Mouse (Mus musculus) hindbrain, embryonic 11.5 days (tissue): ENCODE measurements around the gene Usp49. TPM values are rescaled to one million over a fixed set of nuclear protein-coding genes. Genes with fewer than 3 reads are reported as not detected.

Source experiments
- ATAC-seq: fragments of 200-750 bp; cut with Nextera tagmentation; 2 replicates; pipeline ENCODE4 v1.8.0; 2017; ENCODE audit warnings: mild to moderate bottlenecking, moderate TSS enrichment, moderate library complexity; ENCODE audit not compliant: low FRiP score
- DNase-seq: peaks from one replicate; pipeline ENCODE4 v3.0.0-alpha.2; 2015; ENCODE audit warnings: low spot score
- H3K27ac ChIP-seq: fragments of 300-500 bp; sonication (generic); 2 replicates; pipeline ENCODE4 v1.5.1; 2014; ENCODE audit warnings: mild to moderate bottlenecking, low read depth, low read length
- H3K27me3 ChIP-seq: fragments of 300-500 bp; sonication (generic); 2 replicates; pipeline ENCODE4 v1.6.1; 2014; ENCODE audit warnings: mild to moderate bottlenecking, low read length, moderate library complexity, mixed read lengths; ENCODE audit not compliant: control insufficient read depth, insufficient read depth
- H3K36me3 ChIP-seq: fragments of 300-500 bp; sonication (generic); 2 replicates; pipeline ENCODE4 v1.6.1; 2014; ENCODE audit warnings: mild to moderate bottlenecking, low read length, moderate library complexity, mixed read lengths; ENCODE audit not compliant: control insufficient read depth, insufficient read depth
- H3K4me1 ChIP-seq: fragments of 300-500 bp; sonication (generic); replicated peaks from 2 replicates; pipeline ENCODE4 v1.6.1; 2014; ENCODE audit warnings: low read length, mixed read lengths; ENCODE audit not compliant: control insufficient read depth, insufficient read depth
- H3K4me2 ChIP-seq: fragments of 300-500 bp; sonication (generic); replicated peaks from 2 replicates; pipeline ENCODE4 v1.6.1; 2014; ENCODE audit warnings: mild to moderate bottlenecking, low read depth, low read length
- H3K4me3 ChIP-seq: fragments of 300-500 bp; sonication (generic); 2 replicates; pipeline ENCODE4 v1.5.1; 2014; ENCODE audit warnings: low read depth, low read length
- H3K9ac ChIP-seq: fragments of 300-500 bp; sonication (generic); 2 replicates; pipeline ENCODE4 v1.6.1; 2014; ENCODE audit warnings: low read depth, low read length
- H3K9me3 ChIP-seq: fragments of 300-500 bp; sonication (generic); 2 replicates; pipeline ENCODE4 v1.6.1; 2016; ENCODE audit warnings: low read length; ENCODE audit not compliant: control insufficient read depth
- WGBS: fragments of 180-500 bp; shearing (Covaris S2); extraction: QIAGEN DNeasy Blood & Tissue Kit; methylation state at CpG from one replicate; pipeline ENCODE4 v1.1.7; 2014; 5-methylcytosine and 5-hydroxymethylcytosine counted together
- polyA plus RNA-seq: library from polyadenylated mRNA; unstranded; fragments of >200 nt; fragmentation: Nextera tagmentation; extraction: Ambion mirVana; gene quantifications from 2 replicates; pipeline ENCODE4 v1.2.1, GENCODE M21; 2014

The Usp49 gene
- polyA plus RNA-seq, 1 experiment from 2014 or later, result 9.1 TPM

- Histone ChIP-seq H3K9ac (no peak overlapping the region), H3K9me3 (no peaks in the 10 kb centered on the region), H3K36me3 (no peaks in the 10 kb centered on the region), H3K4me2 (no peak overlapping the region), H3K4me1 (no peaks in the 10 kb centered on the region), H3K27ac (no peak overlapping the region), H3K27me3 (no peaks in the 10 kb centered on the region), H3K4me3 (no peak overlapping the region)
- DNase-seq (no peak), ATAC-seq (no peak)
- WGBS, result 71% methylated on average over 6 of the region's 6 CpGs
These were observed 81.4 kb downstream of the Usp49 start for GRCm38 (mm10) chr17:47711883-47712282.

- 50% methylated on average over 11 of the region's 22 CpGs for WGBS
- no peak overlapping the region for H3K4me2 ChIP-seq
- no peak for DNase-seq
- H3K9ac ChIP-seq, result no peak overlapping the region
- H3K36me3 ChIP-seq, result no peaks in the 10 kb centered on the region
- no peak overlapping the region for H3K4me3 ChIP-seq
- ATAC-seq, result no peak
- no peak overlapping the region for H3K27ac ChIP-seq
- H3K27me3 ChIP-seq, result no peaks in the 10 kb centered on the region
- H3K9me3 ChIP-seq, result no peaks in the 10 kb centered on the region
- no peaks in the 10 kb centered on the region for H3K4me1 ChIP-seq
These were observed 82.5 kb downstream of the Usp49 start for GRCm38 (mm10) chr17:47712889-47713571.

GRCm38 (mm10) chr17:47715037-47715436 lies 84.5 kb downstream of the Usp49 start:
- H3K4me2 ChIP-seq, result no peak overlapping the region
- 56% methylated on average over 3 of the region's 3 CpGs for WGBS
- no peak for ATAC-seq

GRCm38 (mm10) chr17:47721183-47721582 lies 90.7 kb downstream of the Usp49 start:
- no peak overlapping the region for H3K4me3 ChIP-seq
- 86% methylated on average over 4 of the region's 4 CpGs for WGBS
- H3K4me1 ChIP-seq, result no peaks in the 10 kb centered on the region
- H3K9ac ChIP-seq, result no peak overlapping the region
- no peaks in the 10 kb centered on the region for H3K36me3 ChIP-seq
- no peak overlapping the region for H3K4me2 ChIP-seq
- no peak for DNase-seq
- no peak overlapping the region for H3K27ac ChIP-seq
- no peaks in the 10 kb centered on the region for H3K9me3 ChIP-seq
- ATAC-seq, result no peak
- H3K27me3 ChIP-seq, result no peaks in the 10 kb centered on the region

More at GRCm38 (mm10) chr17:47715037-47715436, 84.5 kb downstream of the Usp49 start:
- Histone ChIP-seq H3K9ac (no peak overlapping the region), H3K27ac (no peak overlapping the region), H3K4me1 (no peaks in the 10 kb centered on the region), H3K4me3 (no peak overlapping the region), H3K36me3 (no peaks in the 10 kb centered on the region), H3K27me3 (no peaks in the 10 kb centered on the region), H3K9me3 (no peaks in the 10 kb centered on the region)
- no peak for DNase-seq

- Histone ChIP-seq H3K4me3 (no peak within 1 kb of the TSS), H3K27me3 (no peaks in the 10 kb centered on the region), H3K9me3 (no peaks in the 10 kb centered on the region), H3K4me2 (no peak within 1 kb of the TSS), H3K4me1 (no peaks in the 10 kb centered on the region), H3K27ac (no peak within 1 kb of the TSS), H3K36me3 (no peaks in the 10 kb centered on the region), H3K9ac (no peak within 1 kb of the TSS)
- DNase-seq (no peak), ATAC-seq (no peak)
- WGBS, result 79% methylated on average over 11 of the region's 11 CpGs
These were observed 96.1 kb downstream of the Usp49 start, which contains the start of gene Pgc for GRCm38 (mm10) chr17:47726566-47726965. Gene Pgc (plus strand): TSS chr17:47726842.

- 54% methylated on average over 24 of the region's 24 CpGs for WGBS
- Histone ChIP-seq H3K9me3 (no peaks in the 10 kb centered on the region), H3K36me3 (no peaks in the 10 kb centered on the region), H3K27me3 (no peaks in the 10 kb centered on the region), H3K4me2 (no peak overlapping the region), H3K4me1 (no peaks in the 10 kb centered on the region), H3K4me3 (no peak overlapping the region), H3K27ac (no peak overlapping the region), H3K9ac (no peak overlapping the region)
- no peak for ATAC-seq
- DNase-seq, result peak; percentile 19
These were observed 100.4 kb downstream of the Usp49 start for GRCm38 (mm10) chr17:47730633-47731575.

- ATAC-seq (no peak), DNase-seq (no peak)
- 72% methylated on average over 14 of the region's 14 CpGs for WGBS
- H3K4me1 ChIP-seq, result peaks cover 10% of the 10 kb centered on the region
- no peak overlapping the region for H3K4me2 ChIP-seq
- H3K4me3 ChIP-seq, result no peak overlapping the region
- H3K36me3 ChIP-seq, result no peaks in the 10 kb centered on the region
- H3K27ac ChIP-seq, result no peak overlapping the region
- no peak overlapping the region for H3K9ac ChIP-seq
- H3K27me3 ChIP-seq, result peaks cover 17% of the 10 kb centered on the region
- H3K9me3 ChIP-seq, result no peaks in the 10 kb centered on the region
These were observed 105.1 kb downstream of the Usp49 start for GRCm38 (mm10) chr17:47735553-47736100.
